Mouse (Mus musculus) erythroid progenitor cell, adult 5-6 weeks (primary cell): Measurements from ENCODE around the gene Naa80. TPM values are rescaled to one million over a fixed set of nuclear protein-coding genes. Genes with fewer than 3 reads are reported as not detected.
A peak's percentile ranks its signal among the peaks of the same experiment; 100 is the strongest.

ENCODE experiments used
- ATAC-seq: replicated peaks from 2 replicates; pipeline ENCODE4 v1.8.0; 2016; ENCODE audit warnings: moderate number of reproducible peaks, mild to moderate bottlenecking, moderate TSS enrichment, inconsistent platforms; ENCODE audit not compliant: poor library complexity, low FRiP score, severe bottlenecking
- total RNA-seq, 2 experiments: library from RNA; stranded (forward) in 1 of 2; stranded (reverse) in 1 of 2; fragments of 150-400 nt in 1 of 2; fragments of 186-747, 209-891 nt in 1 of 2; gene quantifications; 2 replicates each; pipeline versions ENCODE4 v1.2.3 to v1.2.4; 2015 to 2017; ENCODE audit warnings: low replicate concordance in 2 of 2

The Naa80 gene
- total RNA-seq, 2 experiments from 2014 or later: 15.5 to 17.7 TPM

- no peak for ATAC-seq
Observed at GRCm38 (mm10) chr9:107608741-107609432, 30.2 kb downstream of the Naa80 start, which contains the start of gene Sema3b. Gene Sema3b, minus strand, starts transcription at chr9:107609229.

GRCm38 (mm10) chr9:107609433-107609830 is 30.7 kb downstream of the Naa80 start:
- ATAC-seq: no peak

GRCm38 (mm10) chr9:107611456-107612190 is 32.9 kb downstream of the Naa80 start:
- ATAC-seq: no peak

- peak; percentile 91 for ATAC-seq
Observed at GRCm38 (mm10) chr9:107612191-107612944, 33.7 kb downstream of the Naa80 start.

- no peak for ATAC-seq
Observed at GRCm38 (mm10) chr9:107612945-107613569, 34.4 kb downstream of the Naa80 start.

GRCm38 (mm10) chr9:107615035-107615434 is 36.3 kb downstream of the Naa80 start:
- no peak for ATAC-seq

GRCm38 (mm10) chr9:107617461-107617860 is 38.8 kb downstream of the Naa80 start:
- ATAC-seq: no peak

- ATAC-seq: no peak
Observed at GRCm38 (mm10) chr9:107618098-107618497, 39.4 kb downstream of the Naa80 start.

- no peak for ATAC-seq
Observed at GRCm38 (mm10) chr9:107618778-107619545, 40.3 kb downstream of the Naa80 start.

- ATAC-seq: no peak
Observed at GRCm38 (mm10) chr9:107619546-107619879, 40.8 kb downstream of the Naa80 start.

GRCm38 (mm10) chr9:107620954-107621353 is 42.3 kb downstream of the Naa80 start:
- no peak for ATAC-seq

- no peak for ATAC-seq
Observed at GRCm38 (mm10) chr9:107624539-107624938, 45.9 kb downstream of the Naa80 start.

GRCm38 (mm10) chr9:107624951-107625350 is 46.3 kb downstream of the Naa80 start:
- no peak for ATAC-seq

- no peak for ATAC-seq
Observed at GRCm38 (mm10) chr9:107625351-107626128, 46.9 kb downstream of the Naa80 start.

GRCm38 (mm10) chr9:107626158-107626843 is 47.6 kb downstream of the Naa80 start:
- ATAC-seq: peak; percentile 55

- ATAC-seq: peak; percentile 50
Observed at GRCm38 (mm10) chr9:107626844-107627277, 48.2 kb downstream of the Naa80 start.

GRCm38 (mm10) chr9:107627387-107628255 is 48.9 kb downstream of the Naa80 start:
- ATAC-seq: no peak
